In the genomic region with DNA sequence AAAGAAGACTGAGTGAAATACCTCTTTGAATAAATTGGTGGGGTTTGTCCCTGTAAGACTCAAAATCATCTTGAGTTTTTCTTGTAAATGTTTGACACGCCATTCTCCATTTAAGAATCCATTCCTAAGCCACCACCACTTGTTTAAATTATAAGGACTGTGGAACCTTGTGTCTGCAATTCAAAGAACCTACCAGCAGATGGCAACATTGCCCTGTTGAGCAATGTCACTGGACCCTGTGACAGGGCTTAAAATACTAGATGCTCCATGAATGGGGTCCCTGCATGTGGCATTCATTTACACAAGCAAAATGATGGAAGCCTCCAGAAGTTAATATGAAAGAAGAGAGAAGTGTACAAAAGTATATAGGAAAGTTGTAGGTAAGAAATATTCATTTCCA, we compare ENCODE assay signal across 8 mouse cellular contexts.
DNase-seq lines count a peak whose midpoint lies in the region; ATAC-seq lines count a peak whose summit lies in the region.

No protein-coding gene starts in this region.

- 0 out of 2 replicates have a peak, but pooled peaks cover 5% of the 10 kb centered on the region for H3K9me3 ChIP-seq in midbrain, embryonic 12.5 days
- H3K9me3 ChIP-seq in midbrain, embryonic 13.5 days: no peaks in the 10 kb centered on the region
- H3K9me3 ChIP-seq in hindbrain, embryonic 11.5 days (ENCODE audit: control insufficient read depth, low read length): no peaks in the 10 kb centered on the region
- H3K9me3 ChIP-seq in neural tube, embryonic 11.5 days (ENCODE audit: control insufficient read depth, low read length): no peaks in the 10 kb centered on the region

- peak; percentile 76 for ATAC-seq in midbrain, embryonic 12.5 days (ENCODE audit: low FRiP score, low read depth)
- ATAC-seq in midbrain, embryonic 13.5 days: no peak
- peak; percentile 57; the same call in 1 of the 2 replicates for ATAC-seq in hindbrain, embryonic 11.5 days (ENCODE audit: low FRiP score)
- ATAC-seq in neural tube, embryonic 11.5 days (ENCODE audit: insufficient read depth, low FRiP score, low TSS enrichment): 0 out of 2 replicates have a peak, but pooled peaks have one; percentile 50

- peak; percentile 24 for DNase-seq in WW6 (ENCODE audit: low read depth, low spot score)
- peak; percentile 83 for DNase-seq in embryo, embryonic 10 days (ENCODE audit: low spot score)
- DNase-seq in hindbrain, embryonic 11.5 days (ENCODE audit: low spot score): peak; percentile 76
- peak; percentile 30 for DNase-seq in left cerebral cortex, adult 11 months (ENCODE audit: low spot score)
- DNase-seq in neural tube, embryonic 11.5 days (ENCODE audit: low spot score): peak; percentile 61
- no peak for DNase-seq in urinary bladder, postnatal 10 days (ENCODE audit: low spot score)

- no peaks in the 10 kb centered on the region for H3K4me1 ChIP-seq in midbrain, embryonic 12.5 days
- H3K4me1 ChIP-seq in midbrain, embryonic 13.5 days (replicated peaks): no peaks in the 10 kb centered on the region
- H3K4me1 ChIP-seq in hindbrain, embryonic 11.5 days (replicated peaks; ENCODE audit: control insufficient read depth, insufficient read depth, low read length): no peaks in the 10 kb centered on the region
- no peaks in the 10 kb centered on the region for H3K4me1 ChIP-seq in neural tube, embryonic 11.5 days (ENCODE audit: control insufficient read depth, insufficient read depth, low read length)

- no peak overlapping the region for H3K4me3 ChIP-seq in midbrain, embryonic 12.5 days
- H3K4me3 ChIP-seq in midbrain, embryonic 13.5 days (replicated peaks): no peak overlapping the region
- no peak overlapping the region for H3K4me3 ChIP-seq in hindbrain, embryonic 11.5 days (ENCODE audit: low read depth, low read length)
- no peak overlapping the region for H3K4me3 ChIP-seq in neural tube, embryonic 11.5 days (ENCODE audit: low read depth, low read length)

- no peak overlapping the region for H3K4me2 ChIP-seq in midbrain, embryonic 12.5 days (replicated peaks)
- H3K4me2 ChIP-seq in midbrain, embryonic 13.5 days (replicated peaks): no peak overlapping the region
- H3K4me2 ChIP-seq in hindbrain, embryonic 11.5 days (replicated peaks; ENCODE audit: low read depth, low read length): no peak overlapping the region
- H3K4me2 ChIP-seq in neural tube, embryonic 11.5 days (ENCODE audit: low read depth): no peak overlapping the region

- no peaks in the 10 kb centered on the region for H3K36me3 ChIP-seq in midbrain, embryonic 12.5 days
- H3K36me3 ChIP-seq in midbrain, embryonic 13.5 days: no peaks in the 10 kb centered on the region
- no peaks in the 10 kb centered on the region for H3K36me3 ChIP-seq in hindbrain, embryonic 11.5 days (ENCODE audit: control insufficient read depth, insufficient read depth, low read length)
- no peaks in the 10 kb centered on the region for H3K36me3 ChIP-seq in neural tube, embryonic 11.5 days (ENCODE audit: control insufficient read depth, insufficient read depth, low read length)

- no peak overlapping the region for H3K9ac ChIP-seq in midbrain, embryonic 12.5 days (replicated peaks)
- no peak overlapping the region for H3K9ac ChIP-seq in midbrain, embryonic 13.5 days (replicated peaks)
- H3K9ac ChIP-seq in hindbrain, embryonic 11.5 days (ENCODE audit: low read depth, low read length): no peak overlapping the region
- no peak overlapping the region for H3K9ac ChIP-seq in neural tube, embryonic 11.5 days (ENCODE audit: low read length)

- no peak overlapping the region for H3K27ac ChIP-seq in midbrain, embryonic 12.5 days (replicated peaks)
- H3K27ac ChIP-seq in midbrain, embryonic 13.5 days: no peak overlapping the region
- H3K27ac ChIP-seq in hindbrain, embryonic 11.5 days (ENCODE audit: low read depth, low read length): no peak overlapping the region
- H3K27ac ChIP-seq in neural tube, embryonic 11.5 days (ENCODE audit: low read depth, low read length): no peak overlapping the region

- WGBS in midbrain, embryonic 12.5 days: 61% methylated on average over 1 of the region's 1 CpGs
- 75% methylated on average over 1 of the region's 1 CpGs for WGBS in midbrain, embryonic 13.5 days
- WGBS in hindbrain, embryonic 11.5 days: 64% methylated on average over 1 of the region's 1 CpGs
- WGBS in neural tube, embryonic 11.5 days: 60% methylated on average over 1 of the region's 1 CpGs

- H3K27me3 ChIP-seq in midbrain, embryonic 12.5 days: no peaks in the 10 kb centered on the region
- H3K27me3 ChIP-seq in midbrain, embryonic 13.5 days: no peaks in the 10 kb centered on the region
- no peaks in the 10 kb centered on the region for H3K27me3 ChIP-seq in hindbrain, embryonic 11.5 days (ENCODE audit: control insufficient read depth, insufficient read depth, low read length)
- H3K27me3 ChIP-seq in neural tube, embryonic 11.5 days (ENCODE audit: control insufficient read depth, insufficient read depth, low read length): no peaks in the 10 kb centered on the region
